Mouse (Mus musculus) frontal cortex, adult 2 months (tissue): ENCODE results near the gene Hdgfl2. TPM values are rescaled to one million over a fixed set of nuclear protein-coding genes. Genes with fewer than 3 reads are reported as not detected.

Source experiments
- DNase-seq, 2 experiments: peaks; one replicate each; pipeline ENCODE4 v3.0.0; 2022; ENCODE audit warnings: low spot score in 1 of 2; ENCODE audit errors: extremely low spot score in 1 of 2
- polyA plus RNA-seq: library from polyadenylated mRNA; depleted of rRNA; stranded (reverse); fragments of >200 nt; gene quantifications from 2 replicates; pipeline ENCODE4 v1.2.3, GENCODE M21; 2012

Hdgfl2 gene
- polyA plus RNA-seq, 1 experiment: 145 TPM

- peak in 1 of 2 experiments; percentile 66 for DNase-seq
Measured at GRCm38 (mm10) chr17:56124377-56125275, 45.2 kb downstream of the Hdgfl2 start.

GRCm38 (mm10) chr17:56125276-56125630, 45.8 kb downstream of the Hdgfl2 start:
- no peak for DNase-seq

GRCm38 (mm10) chr17:56126175-56126574, 46.7 kb downstream of the Hdgfl2 start:
- DNase-seq: no peak

- DNase-seq: no peak
Measured at GRCm38 (mm10) chr17:56128246-56128645, 48.8 kb downstream of the Hdgfl2 start.

- no peak for DNase-seq
Measured at GRCm38 (mm10) chr17:56131136-56131535, 51.7 kb downstream of the Hdgfl2 start.

GRCm38 (mm10) chr17:56131814-56132213, 52.4 kb downstream of the Hdgfl2 start:
- peak in 1 of 2 experiments; percentile 78 for DNase-seq

GRCm38 (mm10) chr17:56132661-56133060, 53.2 kb downstream of the Hdgfl2 start:
- DNase-seq: peak in 1 of 2 experiments; percentile 73

- no peak for DNase-seq
Measured at GRCm38 (mm10) chr17:56133457-56134363, 54.3 kb downstream of the Hdgfl2 start.

GRCm38 (mm10) chr17:56134463-56134971, 55.1 kb downstream of the Hdgfl2 start:
- DNase-seq: peak in 1 of 2 experiments; percentile 66

- no peak for DNase-seq
Measured at GRCm38 (mm10) chr17:56136558-56136957, 57.1 kb downstream of the Hdgfl2 start.

- no peak for DNase-seq
Measured at GRCm38 (mm10) chr17:56137839-56138613, 58.6 kb downstream of the Hdgfl2 start.

GRCm38 (mm10) chr17:56139355-56139754, 59.9 kb downstream of the Hdgfl2 start:
- no peak for DNase-seq

GRCm38 (mm10) chr17:56139858-56140595, 60.6 kb downstream of the Hdgfl2 start, which contains the start of gene Sema6b:
Sema6b (minus strand) TSS chr17:56140343.
- DNase-seq: peak in 1 of 2 experiments; percentile 85

GRCm38 (mm10) chr17:56141702-56142605, 62.5 kb downstream of the Hdgfl2 start:
- peak in 1 of 2 experiments; percentile 78 for DNase-seq

- DNase-seq: no peak
Measured at GRCm38 (mm10) chr17:56144546-56144945, 65.1 kb downstream of the Hdgfl2 start.

GRCm38 (mm10) chr17:56146131-56146530, 66.7 kb downstream of the Hdgfl2 start:
- DNase-seq: no peak

GRCm38 (mm10) chr17:56147420-56147819, 68.0 kb downstream of the Hdgfl2 start:
- no peak for DNase-seq

GRCm38 (mm10) chr17:56148280-56148679, 68.8 kb downstream of the Hdgfl2 start:
- DNase-seq: no peak
